Comparison of ENCODE assay signal across 9 mouse cellular contexts in genomic region chr10:77878985-77879384, GRCm38 (mm10). TPM values are rescaled to one million over a fixed set of nuclear protein-coding genes. Genes with fewer than 3 reads are reported as not detected.
A peak's percentile ranks its signal among the peaks of the same experiment; 100 is the strongest.
DNase-seq lines count a peak whose midpoint lies in the region; ATAC-seq and TF ChIP-seq lines count a peak whose summit lies in the region.
"Had no signal": no experiment of that assay in that cellular context is flagged by ENCODE, and none has a peak within 500 bp of the region (broad histone marks: within the 10 kb centered on the region; RNA-seq: fewer than 3 reads in every experiment).

No protein-coding gene starts in this region.

- H3K9ac ChIP-seq in intestine, postnatal 0 days (ENCODE audit: low read depth, low read length): no peak overlapping the region
- H3K9ac ChIP-seq in intestine, embryonic 16.5 days (ENCODE audit: low read depth, low read length): no peak overlapping the region
- H3K9ac ChIP-seq in embryonic facial prominence, embryonic 11.5 days (replicated peaks; ENCODE audit: low read length): no peak overlapping the region
- H3K9ac ChIP-seq in midbrain, embryonic 15.5 days: no peak overlapping the region

- peak; percentile 67 for TF ChIP-seq CTCF in intestine, postnatal 0 days (IDR thresholded peaks at IDR 0.05; ENCODE audit: low read depth)

- H3K36me3 ChIP-seq in intestine, postnatal 0 days (ENCODE audit: control insufficient read depth, insufficient read depth): no peaks in the 10 kb centered on the region
- H3K36me3 ChIP-seq in intestine, embryonic 16.5 days (ENCODE audit: control insufficient read depth, insufficient read depth, low read length): no peaks in the 10 kb centered on the region
- H3K36me3 ChIP-seq in embryonic facial prominence, embryonic 11.5 days (replicated peaks; ENCODE audit: control insufficient read depth, insufficient read depth, low read depth, low read length): no peaks in the 10 kb centered on the region
- H3K36me3 ChIP-seq in midbrain, embryonic 15.5 days (replicated peaks): no peaks in the 10 kb centered on the region

- DNase-seq in urinary bladder, postnatal 14 days (ENCODE audit: low spot score): peak; percentile 51
- no peak for DNase-seq in urinary bladder, adult 2 months (ENCODE audit: low spot score)
- peak; percentile 7 for DNase-seq in embryonic facial prominence, embryonic 11.5 days (ENCODE audit: low spot score)
- peak; percentile 28 for DNase-seq in thymus, postnatal 14 days
- DNase-seq in right cerebral cortex, postnatal 25 days: no peak

- H3K9me3 ChIP-seq in intestine, postnatal 0 days (ENCODE audit: control insufficient read depth): no peaks in the 10 kb centered on the region
- H3K9me3 ChIP-seq in intestine, embryonic 16.5 days (ENCODE audit: control insufficient read depth, low read length): no peaks in the 10 kb centered on the region
- no peaks in the 10 kb centered on the region for H3K9me3 ChIP-seq in embryonic facial prominence, embryonic 11.5 days (replicated peaks; ENCODE audit: control insufficient read depth, low read length)
- no peaks in the 10 kb centered on the region for H3K9me3 ChIP-seq in midbrain, embryonic 15.5 days

- 65% methylated on average over 6 of the region's 6 CpGs for WGBS in intestine, postnatal 0 days
- WGBS in intestine, embryonic 16.5 days: 66% methylated on average over 6 of the region's 6 CpGs
- WGBS in embryonic facial prominence, embryonic 11.5 days: 58% methylated on average over 6 of the region's 6 CpGs
- WGBS in midbrain, embryonic 15.5 days: 67% methylated on average over 6 of the region's 6 CpGs

- no peak overlapping the region for H3K4me3 ChIP-seq in intestine, postnatal 0 days (ENCODE audit: low read depth, low read length)
- H3K4me3 ChIP-seq in intestine, embryonic 16.5 days (ENCODE audit: low read length): no peak overlapping the region
- no peak overlapping the region for H3K4me3 ChIP-seq in embryonic facial prominence, embryonic 11.5 days (ENCODE audit: low read depth, low read length)
- H3K4me3 ChIP-seq in midbrain, embryonic 15.5 days: no peak overlapping the region

- no peaks in the 10 kb centered on the region for H3K4me1 ChIP-seq in intestine, postnatal 0 days (replicated peaks; ENCODE audit: control insufficient read depth, insufficient read depth, low read length)
- no peaks in the 10 kb centered on the region for H3K4me1 ChIP-seq in intestine, embryonic 16.5 days (ENCODE audit: control insufficient read depth, insufficient read depth, low read length)
- no peaks in the 10 kb centered on the region for H3K4me1 ChIP-seq in embryonic facial prominence, embryonic 11.5 days (ENCODE audit: control insufficient read depth, insufficient read depth, low read length)
- H3K4me1 ChIP-seq in midbrain, embryonic 15.5 days: no peaks in the 10 kb centered on the region

- no peak for ATAC-seq in intestine, postnatal 0 days
- no peak for ATAC-seq in intestine, embryonic 16.5 days
- no peak for ATAC-seq in embryonic facial prominence, embryonic 11.5 days (replicated peaks; ENCODE audit: insufficient number of reproducible peaks, low FRiP score, low TSS enrichment, low read depth)
- no peak for ATAC-seq in midbrain, embryonic 15.5 days (replicated peaks)

- no peak overlapping the region for H3K27ac ChIP-seq in intestine, postnatal 0 days (ENCODE audit: low read depth, low read length)
- H3K27ac ChIP-seq in intestine, embryonic 16.5 days (ENCODE audit: low read length): no peak overlapping the region
- no peak overlapping the region for H3K27ac ChIP-seq in embryonic facial prominence, embryonic 11.5 days (replicated peaks; ENCODE audit: low read depth, low read length)
- no peak overlapping the region for H3K27ac ChIP-seq in midbrain, embryonic 15.5 days

- H3K27me3 ChIP-seq in intestine, postnatal 0 days (replicated peaks; ENCODE audit: control insufficient read depth, insufficient read depth, low read length): no peaks in the 10 kb centered on the region
- H3K27me3 ChIP-seq in intestine, embryonic 16.5 days (replicated peaks; ENCODE audit: control insufficient read depth, insufficient read depth, low read length): no peaks in the 10 kb centered on the region
- no peaks in the 10 kb centered on the region for H3K27me3 ChIP-seq in embryonic facial prominence, embryonic 11.5 days (ENCODE audit: control insufficient read depth, insufficient read depth, low read length)
- no peaks in the 10 kb centered on the region for H3K27me3 ChIP-seq in midbrain, embryonic 15.5 days (replicated peaks)

- H3K4me2 ChIP-seq in intestine, postnatal 0 days (replicated peaks; ENCODE audit: low read depth): no peak overlapping the region
- no peak overlapping the region for H3K4me2 ChIP-seq in intestine, embryonic 16.5 days (ENCODE audit: low read depth, low read length)
- no peak overlapping the region for H3K4me2 ChIP-seq in embryonic facial prominence, embryonic 11.5 days (ENCODE audit: low read depth, low read length)
- H3K4me2 ChIP-seq in midbrain, embryonic 15.5 days: no peak overlapping the region

RNA-seq across cellular contexts. Expression of gene Gm3285, which starts 17.2 kb away (rescaled TPM):
- polyA plus RNA-seq in intestine, postnatal 0 days (2015; fragmentation: Nextera tagmentation; extraction: Ambion mirVana): not detected in 2 replicates
- polyA plus RNA-seq in intestine, embryonic 16.5 days (2015; fragmentation: Nextera tagmentation; extraction: Ambion mirVana): not detected in 2 replicates
- polyA plus RNA-seq in urinary bladder, adult 2 months (2012; rRNA removed): not detected in 2 replicates
- not detected in 2 replicates for polyA plus RNA-seq in embryonic facial prominence, embryonic 11.5 days (2014; fragmentation: Nextera tagmentation; extraction: Ambion mirVana)
- not detected in 2 replicates for polyA plus RNA-seq in midbrain, embryonic 15.5 days (2015; fragmentation: Nextera tagmentation; extraction: Ambion mirVana)
- polyA plus RNA-seq: stomach, embryonic 16.5 days had no signal

RNA-seq across cellular contexts. Expression of gene Lrrc3, which starts 23.4 kb away (rescaled TPM):
- polyA plus RNA-seq in intestine, postnatal 0 days (2015; fragmentation: Nextera tagmentation; extraction: Ambion mirVana): 2.1 TPM in 2 replicates
- 3.3 TPM in 2 replicates for polyA plus RNA-seq in intestine, embryonic 16.5 days (2015; fragmentation: Nextera tagmentation; extraction: Ambion mirVana)
- 2.9 and 4.0 TPM in 2 replicates for polyA plus RNA-seq in urinary bladder, adult 2 months (2012; rRNA removed)
- polyA plus RNA-seq in embryonic facial prominence, embryonic 11.5 days (2014; fragmentation: Nextera tagmentation; extraction: Ambion mirVana): 2.2 and 2.5 TPM in 2 replicates
- polyA plus RNA-seq in midbrain, embryonic 15.5 days (2015; fragmentation: Nextera tagmentation; extraction: Ambion mirVana): 24.2 and 24.3 TPM in 2 replicates

RNA-seq across cellular contexts. Expression of gene Gm10318, which starts 26.3 kb away (rescaled TPM):
- not detected in 2 replicates for polyA plus RNA-seq in intestine, postnatal 0 days (2015; fragmentation: Nextera tagmentation; extraction: Ambion mirVana)
- not detected in 2 replicates for polyA plus RNA-seq in intestine, embryonic 16.5 days (2015; fragmentation: Nextera tagmentation; extraction: Ambion mirVana)
- not detected in 2 replicates for polyA plus RNA-seq in urinary bladder, adult 2 months (2012; rRNA removed)
- not detected in 2 replicates for polyA plus RNA-seq in embryonic facial prominence, embryonic 11.5 days (2014; fragmentation: Nextera tagmentation; extraction: Ambion mirVana)
- polyA plus RNA-seq in midbrain, embryonic 15.5 days (2015; fragmentation: Nextera tagmentation; extraction: Ambion mirVana): not detected in 2 replicates
- polyA plus RNA-seq: stomach, embryonic 16.5 days had no signal

RNA-seq across cellular contexts. Expression of gene Gm36176, which starts 32.4 kb away (rescaled TPM):
- polyA plus RNA-seq in intestine, postnatal 0 days (2015; fragmentation: Nextera tagmentation; extraction: Ambion mirVana): not detected in 2 replicates
- not detected in 2 replicates for polyA plus RNA-seq in intestine, embryonic 16.5 days (2015; fragmentation: Nextera tagmentation; extraction: Ambion mirVana)
- not detected in 2 replicates for polyA plus RNA-seq in urinary bladder, adult 2 months (2012; rRNA removed)
- polyA plus RNA-seq in embryonic facial prominence, embryonic 11.5 days (2014; fragmentation: Nextera tagmentation; extraction: Ambion mirVana): not detected in 2 replicates
- not detected in 2 replicates for polyA plus RNA-seq in midbrain, embryonic 15.5 days (2015; fragmentation: Nextera tagmentation; extraction: Ambion mirVana)
- polyA plus RNA-seq: stomach, embryonic 16.5 days had no signal

RNA-seq across cellular contexts. Expression of gene Krtap10-10, which starts 43.2 kb away (rescaled TPM):
- not detected in 2 replicates for polyA plus RNA-seq in intestine, postnatal 0 days (2015; fragmentation: Nextera tagmentation; extraction: Ambion mirVana)
- not detected in 2 replicates for polyA plus RNA-seq in intestine, embryonic 16.5 days (2015; fragmentation: Nextera tagmentation; extraction: Ambion mirVana)
- polyA plus RNA-seq in urinary bladder, adult 2 months (2012; rRNA removed): not detected in 2 replicates
- not detected in 2 replicates for polyA plus RNA-seq in embryonic facial prominence, embryonic 11.5 days (2014; fragmentation: Nextera tagmentation; extraction: Ambion mirVana)
- not detected in 2 replicates for polyA plus RNA-seq in midbrain, embryonic 15.5 days (2015; fragmentation: Nextera tagmentation; extraction: Ambion mirVana)
- polyA plus RNA-seq: stomach, embryonic 16.5 days had no signal

Comparison
In these comparisons a context has a peak if more than half of its experiments do, and no peak if none do; other contexts are left out.
1. DNase-seq: peak in urinary bladder, postnatal 14 days (single experiment), embryonic facial prominence, embryonic 11.5 days (single experiment) and thymus, postnatal 14 days (single experiment); none in urinary bladder, adult 2 months (single experiment) and right cerebral cortex, postnatal 25 days (single experiment).